Mouse (Mus musculus): ENCODE data around the gene Stx1b.

GRCm38 (mm10) chr7:127858258-127858657 is 33.9 kb upstream of the Stx1b start:
- TF ChIP-seq CTCF (IDR thresholded peaks at IDR 0.05): no peak
- no peak for TF ChIP-seq POLR2A (IDR thresholded peaks at IDR 0.05; ENCODE audit: insufficient read depth, low read depth, low read length)

All from heart, adult 2 months (tissue).